Mouse (Mus musculus) effector memory CD4-positive, alpha-beta T cell, adult 5 months (primary cell): ENCODE data around the gene Myt1l. TPM values are rescaled to one million over a fixed set of nuclear protein-coding genes. Genes with fewer than 3 reads are reported as not detected.

ENCODE experiments used
- polyA plus RNA-seq: library from polyadenylated mRNA; unstranded; fragments of 100-300 nt; shearing (Covaris generic); gene quantifications from one replicate; pipeline ENCODE4 v1.2.1, GENCODE M21; 2017

The Myt1l gene
- polyA plus RNA-seq, result 0.21 TPM

DNA sequence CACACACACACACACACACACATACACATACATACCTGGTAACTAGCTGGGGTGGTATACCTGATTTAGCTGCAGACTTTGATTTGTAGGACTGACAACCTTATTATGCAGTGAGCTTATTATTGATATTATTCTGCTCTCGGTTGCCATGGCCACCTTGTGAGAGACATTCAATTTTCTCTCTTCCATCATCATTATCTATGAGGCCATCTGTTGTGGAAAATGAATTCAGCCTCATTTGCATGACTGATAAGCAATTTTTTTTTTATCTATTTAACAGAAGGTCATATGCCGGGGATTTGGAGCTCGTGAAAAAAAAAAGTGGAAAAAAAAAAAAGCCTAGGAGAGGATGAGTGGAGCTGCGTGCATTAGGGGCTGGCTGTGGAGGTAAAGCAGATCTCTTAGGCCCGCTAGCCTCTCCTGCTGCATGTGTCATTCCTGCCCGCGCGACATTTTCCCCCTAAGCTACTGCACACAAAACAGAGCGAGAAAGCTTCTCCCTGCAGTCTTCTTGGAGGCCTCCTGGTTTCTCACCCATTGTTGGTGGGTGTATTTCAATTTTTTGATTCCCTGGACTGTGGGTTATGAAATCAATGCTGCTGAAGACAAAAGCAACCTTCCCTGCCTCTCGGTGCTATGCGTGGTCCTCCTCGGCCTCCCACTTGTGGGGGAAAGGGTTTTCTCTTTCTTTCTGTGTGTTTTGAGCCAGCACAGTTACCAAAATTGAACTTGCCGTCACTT lies at the start of gene Myt1l:
Gene Myt1l (plus strand): TSS at position 354 of the 741 bp plus-strand sequence.

DNA sequence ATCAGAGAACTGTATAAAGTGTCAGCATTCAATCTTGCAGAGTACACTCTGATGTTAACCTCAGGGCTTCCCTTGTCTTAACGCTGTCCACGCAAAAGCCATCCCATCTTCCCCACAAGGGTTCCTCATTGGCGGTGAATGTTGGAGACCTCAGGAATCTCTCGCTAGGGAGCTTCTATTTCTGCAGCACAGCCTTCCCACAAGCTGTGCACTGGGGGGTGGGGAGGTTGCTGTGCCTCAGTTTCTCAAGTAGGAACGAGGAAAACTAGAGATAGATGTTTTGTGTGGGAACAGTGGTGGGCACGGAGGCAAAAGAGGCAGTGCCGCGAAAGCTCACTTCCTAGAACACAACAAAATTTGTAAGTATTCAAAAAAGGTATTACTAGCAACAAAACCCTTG lies 409.1 kb downstream of the Myt1l start, which contains the start of gene Pxdn:
Gene Pxdn (plus strand): TSS at position 301 of the 400 bp plus-strand sequence.

